Mouse (Mus musculus) CD4-positive, CD25-positive, alpha-beta regulatory T cell, adult 4 months (primary cell): Measurements from ENCODE around the gene Gm20696. TPM values are rescaled to one million over a fixed set of nuclear protein-coding genes. Genes with fewer than 3 reads are reported as not detected.
A peak's percentile ranks its signal among the peaks of the same experiment; 100 is the strongest.

Experiments used
- ATAC-seq: one replicate; pipeline ENCODE4 v1.8.0; 2017
- polyA plus RNA-seq, 2 experiments: library from polyadenylated mRNA; unstranded; fragments of 100-300 nt; shearing (Covaris generic); gene quantifications; one replicate each; pipeline ENCODE4 v1.2.1; 2017

Gm20696 gene
- polyA plus RNA-seq, 2 experiments from 2014 or later, result 19.5 to 26.0 TPM

DNA sequence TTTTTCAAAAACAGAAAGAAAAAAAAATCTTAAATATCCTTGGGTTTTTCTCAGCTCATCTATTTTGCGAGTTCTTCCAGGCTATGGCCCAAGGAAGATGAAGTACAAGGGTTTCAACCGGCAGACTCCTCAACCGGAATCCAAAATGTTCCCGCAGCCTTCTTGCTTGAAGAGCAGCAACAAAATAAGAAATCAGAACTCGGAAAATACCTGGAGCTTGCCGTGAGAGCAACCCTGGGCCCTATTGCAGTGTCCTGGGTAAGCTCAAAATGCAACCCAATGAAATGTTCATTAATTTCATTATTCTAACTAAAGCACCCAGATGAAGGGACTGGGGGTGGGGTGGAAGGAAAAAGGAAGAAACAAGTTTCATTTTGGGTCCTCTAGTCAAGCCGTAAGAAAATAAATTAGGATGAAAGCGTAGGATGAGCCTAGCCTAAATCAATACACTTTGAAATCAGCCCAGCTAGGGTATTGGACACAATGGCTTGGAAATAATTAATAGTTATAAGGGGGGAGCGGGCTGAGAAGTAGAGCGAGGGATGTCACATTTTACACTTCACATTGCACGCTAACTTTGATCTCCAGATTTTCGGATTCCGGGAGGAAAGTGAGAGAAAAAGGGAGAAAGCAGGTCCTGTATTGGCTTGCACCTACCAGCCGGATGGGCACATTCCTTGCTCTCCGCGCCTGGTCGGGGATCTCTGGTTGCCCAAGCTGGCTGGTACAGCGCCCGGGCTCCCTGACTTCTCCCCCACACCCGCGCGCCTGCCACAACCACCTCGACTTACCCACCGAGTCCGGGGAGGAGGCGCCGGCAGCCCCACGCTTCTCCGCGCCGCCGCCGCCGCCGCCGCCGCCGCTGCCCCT, 146.6 kb downstream of the Gm20696 start:
- no peak for ATAC-seq

DNA sequence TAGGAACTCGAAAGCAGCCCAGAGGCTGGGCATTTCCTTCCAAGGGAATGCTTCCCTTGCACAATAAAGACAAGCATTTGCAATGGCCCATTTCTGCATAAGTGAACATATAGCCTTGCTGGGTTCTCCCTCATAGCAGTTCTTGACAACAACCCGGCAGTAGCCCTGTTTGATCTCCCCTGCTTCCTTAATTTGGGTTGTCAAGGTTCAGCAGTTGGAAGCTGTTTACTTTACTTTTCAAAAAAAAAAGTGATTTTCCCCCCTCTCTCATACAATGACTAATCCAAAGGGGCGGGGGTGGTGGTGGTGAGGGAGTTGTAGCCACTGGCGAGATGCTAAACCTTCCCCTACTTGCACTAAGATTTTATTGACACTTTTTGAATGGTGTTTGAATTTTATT, 147.5 kb downstream of the Gm20696 start:
- no peak for ATAC-seq

DNA sequence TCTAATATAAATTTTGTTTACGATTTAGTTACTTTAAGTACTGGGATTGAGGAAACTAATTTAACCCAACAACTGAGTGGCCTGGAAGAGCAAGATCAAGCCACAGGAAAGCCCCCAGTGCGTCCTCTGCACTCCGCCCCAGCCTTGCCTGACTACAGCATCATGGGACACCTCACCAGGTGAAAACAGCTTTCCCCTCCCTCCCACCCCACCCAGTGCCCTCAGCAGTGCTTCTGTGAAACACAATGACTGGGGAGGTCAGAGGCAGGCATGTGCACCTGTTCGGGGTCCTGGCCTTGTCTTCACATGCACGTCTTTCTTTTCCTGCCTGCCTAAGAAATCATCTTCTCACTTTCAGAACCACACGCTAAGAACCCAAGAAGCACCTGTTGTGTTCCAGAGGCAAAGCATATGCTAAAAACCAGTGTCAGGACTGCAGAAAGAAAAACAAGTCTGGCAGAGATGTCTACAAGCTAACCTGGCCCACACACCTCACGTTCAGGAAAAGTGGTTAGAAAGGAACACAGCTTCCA, 150.9 kb downstream of the Gm20696 start:
- ATAC-seq, result no peak

DNA sequence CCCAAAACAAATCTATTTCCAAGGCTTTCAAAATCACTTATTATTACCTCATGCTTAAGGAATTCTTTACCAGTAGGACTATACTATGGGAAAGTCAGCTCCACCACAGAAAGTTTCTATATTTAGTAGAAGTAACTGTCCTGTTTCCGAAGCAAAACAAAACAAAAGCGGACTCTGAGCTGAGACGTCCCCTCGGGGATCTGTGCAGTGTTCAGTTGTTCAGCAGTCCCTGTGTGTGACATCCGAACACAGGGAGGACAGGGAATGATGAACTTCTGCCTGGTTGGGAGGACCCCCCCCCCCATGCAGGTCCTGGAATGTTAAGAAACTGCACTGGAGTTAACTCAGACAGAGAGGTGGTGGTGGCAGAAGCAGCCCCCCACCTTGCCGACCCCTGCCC, 154.7 kb downstream of the Gm20696 start:
- ATAC-seq, result no peak

DNA sequence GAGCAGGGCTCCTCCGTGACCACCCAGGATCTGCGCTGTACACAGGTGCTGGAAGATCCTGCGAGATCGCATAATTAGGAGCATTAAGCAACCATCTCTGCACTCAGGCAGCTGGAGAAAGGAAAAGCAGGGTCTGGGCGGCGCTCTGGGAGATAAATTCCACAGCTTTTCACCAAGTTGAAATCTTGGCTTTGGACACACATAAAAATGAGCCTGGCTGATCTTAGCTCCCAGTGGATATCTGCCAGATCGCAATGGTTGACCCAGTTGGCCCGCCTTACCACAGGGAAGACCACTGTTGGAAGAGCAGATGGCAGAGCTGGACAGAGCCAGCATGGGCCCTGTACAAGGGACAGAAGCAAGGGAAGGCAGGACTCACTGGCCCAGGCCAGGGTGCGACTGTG, 157.4 kb downstream of the Gm20696 start:
- ATAC-seq, result no peak

DNA sequence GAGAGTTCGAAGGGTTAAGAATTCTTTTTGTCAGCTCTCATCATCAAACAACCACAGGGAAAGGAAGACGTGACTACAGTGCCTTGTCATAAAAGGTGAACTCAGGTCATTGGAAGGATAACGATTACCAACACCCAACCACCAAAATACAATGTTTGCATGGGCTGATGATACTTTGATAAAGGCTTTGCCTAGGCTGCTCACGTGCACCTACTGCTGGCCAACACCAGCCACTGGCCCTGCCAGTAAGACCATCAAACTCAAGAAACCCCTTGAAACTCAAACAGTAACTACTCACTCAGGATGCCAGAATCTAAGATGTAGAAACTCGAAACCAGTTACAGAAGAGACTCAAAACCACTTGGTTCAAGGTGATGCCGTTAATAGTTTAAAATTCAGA, 159.8 kb downstream of the Gm20696 start:
- ATAC-seq, result no peak

DNA sequence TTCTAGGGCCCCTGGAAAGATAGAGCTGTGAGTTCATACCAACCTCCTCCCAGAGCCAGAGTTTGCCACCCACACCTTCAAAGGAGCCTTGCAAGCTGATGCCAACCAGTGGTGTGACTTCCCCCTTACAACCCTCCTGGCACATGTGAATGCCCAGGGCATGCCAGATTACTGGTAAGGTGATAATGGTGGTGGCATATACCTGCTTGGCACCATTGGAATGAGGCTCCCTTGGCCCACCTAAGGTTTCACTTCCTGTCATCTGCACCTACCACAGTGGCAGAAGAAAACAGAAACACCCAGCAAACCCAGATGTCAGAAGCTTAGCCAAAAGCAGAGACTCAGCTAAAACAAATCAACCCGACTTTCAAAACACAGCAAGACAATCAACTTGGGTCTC, 162.9 kb downstream of the Gm20696 start:
- peak; percentile 41 for ATAC-seq

DNA sequence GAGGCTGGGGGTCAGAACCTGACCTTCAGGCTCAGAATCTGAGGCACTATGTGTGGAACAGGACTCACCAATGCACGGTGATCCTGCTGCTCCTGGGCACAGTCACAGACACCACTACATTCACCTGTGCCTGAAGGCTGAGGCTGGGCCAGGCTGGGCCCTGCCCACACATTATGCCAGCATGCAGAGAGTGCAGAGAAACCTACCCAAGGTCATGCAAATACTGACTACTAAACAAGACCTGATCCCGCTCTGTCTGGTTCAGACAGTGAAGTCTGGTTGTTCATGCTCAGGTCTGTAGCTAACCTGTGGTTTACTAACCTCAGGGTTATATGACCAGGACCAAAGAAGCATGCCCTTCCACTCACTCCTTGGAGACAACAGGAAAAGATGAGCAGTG, 163.9 kb downstream of the Gm20696 start:
- ATAC-seq, result no peak

DNA sequence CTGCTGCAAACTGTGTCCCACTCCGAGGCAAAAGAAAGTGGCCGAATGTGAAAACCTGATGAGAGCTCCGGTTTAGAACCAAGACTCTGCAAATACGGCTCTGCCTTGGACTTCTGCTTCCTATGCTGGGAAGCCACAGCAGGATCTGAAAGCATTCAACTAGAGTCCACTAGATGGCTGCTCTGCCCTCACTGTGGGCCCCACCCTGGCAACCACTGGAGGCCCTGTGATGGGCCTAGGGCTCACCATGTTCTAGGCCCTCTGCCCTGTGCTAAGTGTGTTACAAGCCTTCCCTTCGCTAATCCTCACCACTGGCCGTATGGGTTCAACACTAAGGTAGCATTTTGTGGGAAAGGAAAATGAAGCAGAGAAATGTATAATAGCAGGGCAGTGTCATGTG, 164.3 kb downstream of the Gm20696 start:
- ATAC-seq, result no peak

DNA sequence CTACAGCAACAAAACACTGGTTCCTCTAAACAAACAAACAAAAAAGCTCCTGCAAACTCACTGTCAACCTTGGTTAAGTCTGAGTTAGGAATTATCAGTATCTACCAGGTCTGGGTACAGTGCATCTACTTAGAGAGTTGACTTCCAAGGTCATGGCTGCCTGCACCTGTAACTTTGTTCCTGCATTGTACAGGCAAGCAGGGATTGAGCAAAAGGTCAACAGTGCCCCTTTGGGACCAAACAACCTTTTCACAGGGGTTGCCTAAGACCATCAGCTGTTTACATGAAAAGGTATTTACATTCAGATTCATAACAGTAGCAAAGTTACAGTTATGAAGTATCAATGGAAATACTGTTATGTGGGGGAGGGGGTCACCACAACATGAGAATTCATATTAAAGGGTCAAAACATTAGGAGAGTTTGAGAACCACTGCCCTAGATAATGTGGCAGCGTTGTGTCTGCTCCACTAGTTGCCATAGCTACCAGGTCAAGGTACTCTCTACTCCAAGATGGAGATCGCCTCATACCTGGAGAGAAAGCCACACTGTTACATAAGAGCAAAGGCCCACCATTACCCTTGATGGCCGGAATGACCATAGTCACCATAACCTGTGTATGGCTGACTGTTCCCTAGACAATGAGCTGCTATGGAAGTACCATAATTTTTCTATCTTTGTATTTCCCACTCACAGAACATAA, 165.9 kb downstream of the Gm20696 start:
- no peak for ATAC-seq

DNA sequence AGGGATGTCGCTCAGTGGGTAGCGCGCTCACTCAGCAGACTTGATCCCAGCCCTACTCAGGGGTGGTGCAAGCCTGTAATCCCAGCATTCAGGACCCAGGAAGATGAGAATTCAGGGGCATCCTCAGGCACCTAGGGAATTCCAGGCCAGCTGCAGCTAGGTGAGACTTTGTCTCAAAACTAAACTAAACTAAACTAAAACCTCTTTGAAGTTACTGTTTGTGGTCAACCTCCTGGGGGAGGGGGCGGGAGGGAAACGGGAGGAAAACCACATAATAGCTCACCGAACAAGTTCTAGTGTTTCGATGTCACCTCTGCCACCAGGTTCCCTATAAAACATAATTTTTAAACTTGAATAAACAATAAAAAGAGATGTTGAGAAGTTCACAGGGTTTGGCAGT, 168.5 kb downstream of the Gm20696 start:
- no peak for ATAC-seq

DNA sequence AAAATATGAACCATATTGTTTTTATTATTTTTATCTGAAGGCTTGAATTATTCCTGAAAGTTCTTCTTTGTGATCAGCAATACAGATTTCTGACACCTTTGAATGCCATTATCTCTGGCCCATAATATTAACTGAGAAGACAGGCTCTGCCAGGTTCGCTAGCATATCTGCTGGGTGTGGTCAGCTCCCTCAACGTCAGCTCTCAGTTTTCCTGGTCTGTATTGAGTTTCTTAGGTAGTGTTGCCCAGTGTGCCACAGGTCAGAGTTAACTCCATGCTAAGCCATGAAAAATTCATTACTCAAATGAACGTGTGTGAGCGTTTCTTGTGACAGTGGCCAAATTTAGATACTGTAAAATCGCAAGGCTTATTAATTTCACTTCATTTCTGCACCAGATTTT, 170.5 kb downstream of the Gm20696 start:
- ATAC-seq, result no peak

DNA sequence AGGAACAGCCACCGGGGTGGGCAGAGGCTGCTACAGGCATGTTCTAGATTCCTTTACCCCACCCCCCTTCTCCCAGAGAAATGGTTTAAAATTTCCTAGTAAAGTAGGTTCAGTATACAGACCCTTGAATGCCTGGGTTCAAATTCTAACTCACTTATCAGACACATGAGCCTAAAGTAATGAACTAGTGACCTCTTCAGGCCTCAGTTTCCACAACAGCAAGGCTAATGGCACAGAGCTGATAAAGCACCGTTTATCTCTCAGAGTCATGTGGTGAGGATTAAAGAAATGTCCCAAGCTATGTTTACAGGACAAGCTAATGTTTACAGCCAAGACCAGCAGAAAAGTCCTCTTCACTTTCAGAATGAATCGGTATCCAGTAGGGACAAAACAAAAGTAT, 173.7 kb downstream of the Gm20696 start:
- ATAC-seq, result no peak

DNA sequence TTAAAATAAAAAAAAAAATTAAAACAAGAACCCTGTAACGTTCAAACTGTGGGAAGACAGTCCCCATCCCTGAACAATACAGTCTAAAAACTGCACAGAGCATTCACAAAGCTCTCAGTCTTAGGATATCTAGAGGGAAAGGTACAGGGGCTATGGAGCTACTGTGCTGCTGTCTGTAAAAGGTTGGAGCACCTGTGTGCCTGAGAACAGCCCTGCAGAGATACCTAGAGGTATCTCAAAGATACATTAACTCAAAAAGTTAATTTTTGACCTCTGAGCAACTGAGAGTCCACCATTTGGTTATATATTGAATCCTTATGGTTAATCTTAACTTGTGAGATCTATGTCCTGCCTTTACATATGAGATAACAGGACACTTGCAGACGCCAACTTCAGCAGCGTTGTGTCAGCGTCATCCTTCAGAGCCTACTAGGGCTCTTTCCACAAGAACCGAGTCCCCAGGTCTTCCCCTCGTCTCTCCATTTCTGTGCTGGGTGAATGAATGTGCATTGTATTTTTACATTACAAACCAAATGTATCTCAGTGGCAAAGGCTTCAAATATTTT, 174.5 kb downstream of the Gm20696 start:
- ATAC-seq, result no peak

DNA sequence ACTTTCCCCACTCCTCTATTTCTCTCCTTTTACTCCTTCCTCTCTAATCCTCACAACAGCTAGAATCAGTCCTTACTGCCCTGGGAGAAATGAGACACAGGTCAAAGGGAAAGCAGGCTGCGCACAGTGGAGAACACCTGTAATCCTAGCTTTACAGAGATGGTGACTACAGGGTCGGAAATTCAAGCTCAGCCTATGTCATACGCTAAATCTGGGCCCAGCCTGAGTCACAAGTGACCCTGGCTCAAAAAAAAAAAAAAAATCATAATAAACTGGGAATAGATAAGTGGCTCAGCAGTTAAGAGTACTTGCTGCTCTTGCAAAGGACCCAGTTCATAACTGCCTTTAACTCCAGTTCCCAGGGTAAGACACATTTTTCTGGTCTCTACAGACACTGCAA, 175.5 kb downstream of the Gm20696 start:
- ATAC-seq, result no peak

DNA sequence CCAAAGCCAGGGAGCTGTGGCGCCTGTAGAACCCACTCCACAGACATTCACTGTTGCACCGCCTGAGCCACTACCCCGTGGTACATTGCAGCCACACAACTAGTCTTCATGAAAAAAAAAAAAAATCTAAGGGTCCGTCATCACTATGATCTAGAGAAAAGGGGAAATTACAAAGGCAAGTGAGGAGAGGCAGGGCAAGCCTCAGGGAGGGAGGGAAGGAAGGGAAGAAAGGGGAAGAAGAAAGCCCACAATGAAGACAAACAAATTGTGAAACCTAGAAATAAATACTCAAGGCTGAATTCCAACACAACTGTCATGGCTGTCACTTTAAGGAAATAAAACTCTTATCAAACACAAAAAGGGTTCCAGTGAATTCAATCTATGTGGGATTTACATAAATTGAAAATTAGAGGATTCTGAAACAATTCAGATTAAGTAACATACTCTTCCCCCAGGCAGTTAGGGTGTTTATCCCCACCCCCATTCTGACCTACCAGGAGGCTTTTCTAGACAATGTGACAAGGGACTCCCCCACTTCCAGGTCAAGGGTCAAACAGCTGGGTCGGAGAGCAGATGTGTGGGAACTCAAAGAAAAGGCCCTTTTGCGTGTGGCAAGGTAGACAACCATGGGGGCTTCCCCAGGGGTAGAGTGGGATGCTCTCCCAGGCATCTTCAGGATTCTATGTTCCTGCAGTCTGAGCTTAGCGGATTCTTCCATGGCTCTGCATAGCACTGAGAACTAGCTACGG, 176.5 kb downstream of the Gm20696 start:
- no peak for ATAC-seq

DNA sequence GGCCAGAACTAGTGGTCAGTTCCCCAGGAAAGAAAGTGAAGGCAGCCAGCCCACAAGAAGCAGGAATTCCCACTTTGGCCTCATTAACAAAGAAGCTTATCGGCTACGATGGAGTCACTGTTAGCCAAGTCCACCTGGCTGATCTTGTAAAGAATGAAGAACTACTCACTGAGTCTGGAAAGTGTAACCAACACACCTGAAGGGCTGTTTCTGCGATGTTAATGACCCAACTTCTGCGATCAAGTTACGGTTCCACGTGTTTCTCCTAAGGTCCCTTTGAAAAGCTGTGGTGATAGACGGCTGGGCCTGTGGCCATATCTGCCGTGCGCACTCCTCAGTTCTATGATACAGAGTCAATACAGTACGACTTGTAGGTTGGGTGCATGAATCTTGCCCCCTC, 177.2 kb downstream of the Gm20696 start:
- no peak for ATAC-seq

DNA sequence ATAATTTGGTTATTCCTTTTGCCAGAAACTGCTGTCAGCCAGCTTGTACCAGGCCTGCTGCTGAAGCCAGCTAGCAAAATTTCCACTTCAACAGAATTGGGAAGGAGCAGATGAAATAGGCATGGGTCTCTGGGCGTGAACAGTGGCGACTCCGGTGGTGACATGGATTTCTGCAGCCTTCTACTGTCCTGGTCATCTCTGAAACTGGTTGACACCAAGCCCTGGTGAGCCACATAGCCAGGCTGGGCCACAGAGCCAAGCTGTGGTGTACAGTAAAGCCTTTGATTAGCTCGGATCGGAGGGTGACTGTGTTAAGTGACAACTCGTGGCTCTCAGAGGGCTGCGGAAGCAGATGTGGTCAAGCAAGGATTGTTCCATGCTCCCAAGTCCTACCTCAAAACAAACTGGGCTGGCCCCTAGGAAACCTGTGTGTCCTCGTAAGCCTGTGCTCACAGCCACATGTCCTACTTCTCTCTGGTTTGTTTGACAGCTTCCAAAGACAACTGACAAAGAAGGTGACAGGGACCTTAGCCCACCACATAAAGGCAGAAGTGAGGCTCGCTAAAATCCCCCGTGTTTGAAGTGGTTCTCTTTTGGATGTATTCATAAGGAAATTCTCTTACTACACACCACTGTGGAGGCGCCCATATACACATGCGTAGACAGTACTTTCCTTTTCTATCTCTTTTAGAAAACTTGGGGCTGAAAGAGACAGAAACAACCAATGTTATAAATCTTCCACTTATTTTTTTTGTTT, 180.5 kb downstream of the Gm20696 start:
- ATAC-seq, result no peak

DNA sequence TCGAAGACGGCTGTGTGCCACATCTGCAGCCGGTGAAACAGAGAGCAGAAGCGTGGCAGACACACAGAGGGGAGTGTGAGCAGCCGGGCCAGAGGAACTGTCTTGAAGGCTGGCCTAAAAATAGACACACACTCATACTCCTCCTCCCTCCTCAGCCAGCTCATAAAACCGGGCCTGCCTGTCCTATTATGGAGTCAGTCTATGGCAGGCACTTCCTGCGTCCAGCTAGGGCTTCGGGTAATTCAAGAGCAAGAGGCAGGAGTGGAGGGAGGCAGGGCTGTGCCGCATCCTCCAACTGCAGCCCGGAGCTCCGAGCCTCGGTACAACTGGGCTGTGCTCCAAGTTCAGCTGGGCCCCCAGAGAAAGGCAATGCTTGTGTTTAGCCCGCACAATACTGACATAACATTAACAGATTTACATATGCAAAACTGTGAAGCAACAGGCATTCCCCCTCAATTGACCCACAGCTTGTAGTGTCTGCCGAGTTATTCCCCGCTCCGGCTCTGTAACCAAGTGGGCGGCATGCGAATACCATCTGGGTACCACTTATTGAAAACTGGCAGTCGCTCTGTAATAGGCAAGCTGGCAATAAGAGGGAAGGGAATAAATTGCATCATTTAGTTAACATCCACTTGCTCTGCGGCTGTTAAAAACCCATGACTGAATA, 181.2 kb downstream of the Gm20696 start:
- ATAC-seq, result peak; percentile 83

DNA sequence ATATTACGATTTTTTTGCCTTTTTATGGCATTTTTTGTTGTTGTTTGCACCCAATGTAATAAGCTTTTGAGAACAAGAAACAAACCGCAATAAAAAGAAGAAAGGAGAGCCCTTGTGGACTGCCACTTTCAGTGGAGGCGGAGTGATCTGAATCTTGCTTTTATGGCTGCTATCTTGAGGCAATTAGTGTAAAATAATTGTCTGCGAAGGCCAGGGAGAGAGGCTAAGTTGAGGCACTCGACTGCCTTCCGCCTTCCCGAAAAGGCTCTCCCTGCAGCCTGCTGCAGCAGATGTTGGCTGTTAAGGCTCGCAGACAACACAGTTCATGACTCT, 181.7 kb downstream of the Gm20696 start:
- ATAC-seq, result no peak

DNA sequence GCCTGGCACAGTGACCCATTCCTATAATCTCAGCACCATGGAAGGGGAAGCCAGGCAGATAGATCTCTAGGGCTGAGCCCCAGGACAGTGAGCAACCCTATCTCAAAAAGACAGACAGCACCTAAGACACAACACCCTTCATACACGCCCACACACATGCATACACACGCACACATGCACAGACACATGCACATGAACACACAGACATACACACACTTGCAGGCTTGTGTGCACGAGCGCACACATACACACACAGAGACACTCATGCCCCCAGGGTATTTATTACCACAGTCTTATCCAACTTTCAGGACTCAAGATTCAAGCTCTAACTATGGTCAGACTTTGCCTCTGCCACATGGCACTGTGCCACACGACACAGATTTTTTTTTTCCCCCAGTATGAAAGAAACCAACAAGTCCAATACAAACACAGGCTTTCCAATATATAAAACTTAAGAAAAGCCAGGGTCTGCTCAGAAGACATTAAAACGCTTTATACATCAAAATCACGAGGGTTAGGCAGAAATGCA, 182.3 kb downstream of the Gm20696 start:
- no peak for ATAC-seq
